Mouse (Mus musculus) lung, postnatal 14 days (tissue): ENCODE data around the gene Serp1.
A peak's percentile ranks its signal among the peaks of the same experiment; 100 is the strongest.
"Not testable (repeated sequence)": the region's sequence is repeated elsewhere in the genome, so short reads cannot be mapped to it uniquely, and the experiment has no call there.

ENCODE experiments used
- DNase-seq: peaks from one replicate; pipeline ENCODE4 v3.0.0; 2021

Serp1 gene

DNA sequence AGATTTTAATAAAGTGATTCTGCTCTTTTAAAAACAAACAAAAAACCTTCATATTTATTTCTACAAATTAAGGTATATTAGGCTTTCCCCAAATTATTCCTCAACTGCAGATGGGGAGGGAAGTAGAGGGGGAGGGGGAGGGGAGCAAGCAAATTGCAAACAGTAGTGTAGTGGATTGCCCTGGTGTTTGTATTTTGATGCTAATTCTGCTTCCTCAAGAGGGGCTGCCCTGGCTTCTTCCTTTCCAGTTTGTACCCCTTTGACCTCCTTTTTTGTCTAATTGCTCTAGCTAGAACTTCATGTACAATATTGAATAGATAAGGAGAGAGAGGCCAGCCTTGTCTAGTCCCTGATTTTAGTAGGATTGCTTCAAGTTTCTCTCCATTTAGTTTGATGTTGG lies 21.0 kb downstream of the Serp1 start:
- no peak for DNase-seq

DNA sequence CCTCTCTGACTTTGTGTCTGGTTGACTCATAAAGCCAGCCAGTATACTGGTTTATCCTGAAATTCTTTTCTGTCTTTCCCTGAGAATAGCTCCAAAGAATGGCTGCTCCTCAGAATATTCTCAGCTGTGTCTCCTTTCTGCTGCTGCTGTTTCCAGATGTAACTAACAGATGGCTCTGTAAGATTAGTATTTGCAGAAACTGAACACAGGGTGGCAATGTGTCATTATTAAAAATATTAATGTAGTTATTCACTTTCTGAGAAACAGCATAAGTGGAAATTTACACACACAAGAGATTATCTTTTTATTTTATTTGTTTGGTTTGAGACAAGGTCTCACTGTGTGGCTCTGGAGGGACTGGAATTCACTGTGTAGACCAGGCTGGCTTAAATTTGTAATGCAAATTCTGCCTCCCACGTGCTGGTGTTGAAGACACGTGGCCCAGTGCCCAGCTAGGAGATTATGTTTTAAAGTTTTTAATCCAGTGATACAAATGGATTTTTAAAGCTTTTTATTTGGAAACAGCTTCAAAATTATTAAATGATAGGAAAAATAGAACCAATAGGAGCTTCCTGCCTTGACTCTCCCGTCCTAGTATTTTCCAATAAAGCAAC lies 21.9 kb downstream of the Serp1 start:
- no peak for DNase-seq

DNA sequence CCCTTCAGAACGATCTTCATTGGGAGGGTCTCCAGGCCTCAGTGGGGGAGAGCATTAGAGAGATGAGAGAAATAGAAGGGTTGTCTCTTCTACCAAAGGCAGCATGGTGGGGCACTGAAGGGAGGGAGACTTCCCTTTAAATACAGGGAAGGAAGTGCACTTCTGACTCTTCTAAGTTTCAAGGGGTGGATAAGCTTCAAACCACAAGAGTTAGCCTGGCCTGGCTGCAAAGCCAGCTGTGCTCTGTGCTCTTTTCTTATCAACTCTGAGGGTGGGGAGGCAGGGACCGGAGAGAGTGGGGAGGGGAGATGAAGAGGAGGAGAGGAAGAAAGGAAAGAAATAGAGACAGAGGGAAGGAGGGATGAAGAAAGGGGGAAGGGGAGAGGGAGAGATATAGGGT lies 23.7 kb downstream of the Serp1 start:
- no peak for DNase-seq

DNA sequence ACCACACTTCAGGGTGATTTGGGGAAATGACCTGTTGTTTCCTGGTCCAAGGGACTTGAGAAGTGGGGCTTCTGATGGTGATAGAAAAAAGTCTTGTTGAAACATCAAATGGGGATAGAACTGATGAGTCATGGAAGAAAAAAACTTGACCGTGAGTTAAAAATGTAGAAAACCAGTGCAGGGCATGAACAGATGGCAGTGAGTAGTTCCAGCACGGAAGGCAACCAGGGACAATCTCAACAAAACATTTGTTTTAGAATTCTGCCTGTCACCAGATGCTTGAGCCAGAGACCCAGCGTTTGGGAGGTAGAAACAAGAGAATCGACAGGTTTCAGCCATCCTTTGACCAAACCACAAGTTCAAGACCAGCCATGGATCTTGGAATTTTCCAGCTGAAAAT lies 32.1 kb downstream of the Serp1 start:
- no peak for DNase-seq

DNA sequence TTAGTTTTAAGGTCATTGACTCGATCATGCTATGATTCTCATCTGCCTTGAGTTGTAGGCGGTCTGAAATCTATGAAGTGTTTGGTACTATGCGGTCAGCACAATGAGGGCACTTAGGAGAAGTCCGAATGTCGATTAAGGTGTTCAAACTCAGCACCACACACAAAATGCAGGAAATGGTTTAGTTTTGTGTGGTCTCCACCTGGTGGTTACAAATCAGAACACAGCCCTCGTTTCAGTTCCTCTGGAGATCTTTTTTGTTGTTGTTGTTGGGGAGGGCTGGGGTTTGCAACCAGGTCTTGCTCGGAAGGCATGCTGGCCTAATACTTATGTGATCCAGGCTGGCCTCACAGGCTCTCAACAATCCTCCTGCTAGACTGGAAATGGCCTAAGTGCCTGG lies 34.9 kb downstream of the Serp1 start:
- DNase-seq = peak; percentile 31

DNA sequence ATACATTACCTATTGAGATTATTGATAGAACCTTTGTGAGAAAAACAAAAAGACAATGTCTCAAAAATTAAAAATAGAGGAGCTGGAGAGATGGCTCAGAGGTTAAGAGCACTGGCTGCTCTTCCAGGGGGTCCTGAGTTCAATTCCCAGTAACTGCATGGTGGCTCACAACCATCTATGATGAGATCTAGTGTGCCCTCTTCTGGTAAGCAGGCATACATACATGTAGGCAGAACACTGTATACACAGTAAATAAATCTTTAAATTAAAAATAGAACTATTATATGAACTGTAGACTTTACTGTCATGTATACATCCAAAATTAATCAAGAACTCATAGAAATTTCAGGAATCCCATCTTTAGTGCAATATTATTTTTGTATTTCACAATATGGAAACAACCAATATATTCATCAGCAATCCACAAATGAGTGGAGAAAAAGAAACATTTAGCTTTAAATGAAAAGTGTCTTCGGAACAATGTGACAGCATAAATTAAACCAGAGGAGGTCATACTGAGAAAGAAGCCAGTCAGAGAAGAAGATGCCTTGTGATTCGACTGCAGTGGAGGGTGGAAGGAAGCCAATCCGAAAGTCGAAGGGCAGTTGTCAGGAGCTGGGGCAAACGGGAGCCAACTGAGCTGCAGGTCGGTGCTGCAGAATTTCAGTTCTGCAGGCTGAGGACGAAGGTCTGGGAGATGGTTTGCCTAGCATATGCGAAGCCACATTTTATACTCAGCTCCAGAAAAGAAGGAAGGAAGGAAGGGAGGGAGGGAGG lies 37.5 kb downstream of the Serp1 start:
- DNase-seq = no peak

DNA sequence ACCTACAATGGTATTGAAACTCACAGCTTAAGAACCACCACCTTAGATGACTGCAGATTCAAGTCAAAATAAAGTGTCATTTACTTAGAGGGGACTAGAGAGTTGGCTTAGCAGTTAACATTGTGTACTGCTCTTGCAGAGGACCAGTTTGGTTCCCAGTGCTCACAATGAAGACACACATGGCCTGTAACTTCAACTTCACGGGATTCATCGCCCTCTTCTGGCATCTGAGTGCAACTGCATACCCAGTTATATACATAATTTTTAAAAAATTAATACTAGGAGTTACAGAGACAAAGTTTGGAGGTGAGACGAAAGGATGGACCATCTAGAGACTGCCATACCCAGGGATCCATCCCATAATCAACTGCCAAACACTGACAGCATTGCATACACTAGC lies 38.6 kb downstream of the Serp1 start:
- no peak for DNase-seq

DNA sequence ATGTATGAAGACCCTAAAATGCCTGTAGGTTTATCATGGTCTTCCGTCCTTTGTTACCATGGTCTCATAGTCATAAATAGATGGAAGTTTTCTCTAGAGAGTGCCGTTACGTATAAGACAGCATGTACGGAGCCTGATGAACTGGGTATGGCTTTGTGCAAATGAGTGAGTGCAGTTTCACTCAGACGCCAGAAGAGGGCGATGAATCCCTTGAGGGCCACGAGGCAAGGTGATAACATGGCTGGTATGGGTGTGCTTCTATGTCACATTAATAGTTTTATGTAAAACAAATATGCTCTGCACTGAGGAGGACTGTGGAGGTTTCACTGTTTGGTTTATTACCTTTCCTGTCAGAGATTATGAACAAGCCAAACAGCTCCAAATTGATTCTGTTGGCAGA lies 39.8 kb downstream of the Serp1 start:
- no peak for DNase-seq

DNA sequence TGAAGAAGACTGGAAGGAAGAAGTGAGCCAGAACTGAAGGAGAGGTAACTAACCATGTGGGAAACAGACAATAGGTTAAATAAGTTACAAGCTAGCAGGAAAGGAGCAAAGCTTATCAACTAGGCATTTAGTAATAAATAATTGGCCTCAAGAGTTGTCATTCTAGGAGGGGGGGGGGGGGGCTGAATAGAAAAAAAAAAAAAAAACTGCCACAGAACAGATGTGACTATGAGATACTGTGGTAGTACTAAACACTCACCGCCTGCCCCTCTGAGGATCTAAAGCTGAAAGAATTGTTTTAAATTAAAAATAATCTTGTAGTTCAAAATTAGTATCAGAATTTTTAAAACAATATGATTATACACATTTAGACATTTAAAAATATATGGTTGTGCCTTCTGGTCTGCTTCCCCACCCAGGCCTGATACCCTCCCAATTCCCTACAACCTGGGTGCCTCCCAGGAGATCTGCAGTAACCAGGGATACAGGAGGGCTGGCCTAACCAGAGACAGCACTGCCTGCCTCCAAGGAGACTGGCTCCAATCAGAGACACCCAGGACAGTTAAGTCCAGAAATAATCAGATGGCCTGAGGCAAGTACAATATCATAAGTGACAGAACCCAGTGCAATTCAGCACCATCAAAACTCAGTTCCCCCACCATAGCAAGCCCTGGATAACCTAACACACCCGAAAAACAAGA lies 46.8 kb downstream of the Serp1 start:
- DNase-seq = no peak

DNA sequence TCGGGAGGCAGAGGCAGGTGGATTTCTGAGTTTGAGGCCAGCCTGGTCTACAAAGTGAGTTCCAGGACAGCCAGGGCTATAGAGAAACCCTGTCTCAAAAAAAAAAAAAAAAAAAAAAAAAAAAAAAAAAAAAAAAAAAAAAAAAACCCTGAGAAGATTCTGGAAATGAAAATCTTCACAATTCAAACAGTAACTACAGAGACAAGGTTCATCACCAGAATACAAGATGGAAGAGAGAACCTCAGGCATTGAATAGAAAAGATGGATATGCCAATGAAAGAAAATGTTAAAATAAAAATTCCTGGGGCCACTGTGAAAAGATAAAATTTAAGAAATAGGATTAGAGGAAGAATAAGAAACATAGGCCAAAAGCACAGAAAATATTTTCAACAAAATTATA lies 50.4 kb downstream of the Serp1 start:
- not testable (repeated sequence) for DNase-seq
